Mouse (Mus musculus) left cerebral cortex, adult 9 months (tissue): Measurements from ENCODE around the gene Ranbp3.

ENCODE experiments used
- DNase-seq, 2 experiments: peaks; one replicate each; pipeline ENCODE4 v3.0.0; 2022; ENCODE audit warnings: low spot score in 2 of 2

Gene Ranbp3

GRCm38 (mm10) chr17:56723419-56724161 lies 50.5 kb downstream of the Ranbp3 start:
- no peak for DNase-seq

- DNase-seq = no peak
Observed at GRCm38 (mm10) chr17:56727029-56727649, 54.0 kb downstream of the Ranbp3 start.

- DNase-seq = no peak
Observed at GRCm38 (mm10) chr17:56727659-56728058, 54.6 kb downstream of the Ranbp3 start.

- no peak for DNase-seq
Observed at GRCm38 (mm10) chr17:56728117-56728516, 55.0 kb downstream of the Ranbp3 start.

- DNase-seq = no peak
Observed at GRCm38 (mm10) chr17:56729151-56729550, 56.1 kb downstream of the Ranbp3 start.

- no peak for DNase-seq
Observed at GRCm38 (mm10) chr17:56729656-56730055, 56.6 kb downstream of the Ranbp3 start.

GRCm38 (mm10) chr17:56736534-56736933 lies 63.4 kb downstream of the Ranbp3 start:
- DNase-seq = no peak

- no peak for DNase-seq
Observed at GRCm38 (mm10) chr17:56738221-56738620, 65.1 kb downstream of the Ranbp3 start.

- DNase-seq = no peak
Observed at GRCm38 (mm10) chr17:56740118-56740787, 67.2 kb downstream of the Ranbp3 start.

GRCm38 (mm10) chr17:56740788-56741160 lies 67.7 kb downstream of the Ranbp3 start:
- DNase-seq = no peak

- DNase-seq = no peak
Observed at GRCm38 (mm10) chr17:56744173-56744572, 71.1 kb downstream of the Ranbp3 start.

GRCm38 (mm10) chr17:56751404-56752072 lies 78.4 kb downstream of the Ranbp3 start:
- no peak for DNase-seq

GRCm38 (mm10) chr17:56753452-56753851 lies 80.4 kb downstream of the Ranbp3 start:
- DNase-seq = no peak

GRCm38 (mm10) chr17:56754271-56755185 lies 81.4 kb downstream of the Ranbp3 start:
- DNase-seq = no peak

- DNase-seq = no peak
Observed at GRCm38 (mm10) chr17:56756703-56757399, 83.8 kb downstream of the Ranbp3 start.

- DNase-seq = peak in 1 of 2 experiments; percentile 66
Observed at GRCm38 (mm10) chr17:56757416-56758123, 84.5 kb downstream of the Ranbp3 start, which contains the start of gene Nrtn. Gene Nrtn (minus strand): TSS chr17:56757530.

- DNase-seq = peak in 1 of 2 experiments; percentile 68
Observed at GRCm38 (mm10) chr17:56758132-56758531, 85.0 kb downstream of the Ranbp3 start.

GRCm38 (mm10) chr17:56759261-56759660 lies 86.2 kb downstream of the Ranbp3 start:
- DNase-seq = no peak

- DNase-seq = no peak
Observed at GRCm38 (mm10) chr17:56761077-56761476, 88.0 kb downstream of the Ranbp3 start.
